Mouse (Mus musculus) liver, postnatal 0 days (tissue): ENCODE measurements around the gene Tll2. TPM values are rescaled to one million over a fixed set of nuclear protein-coding genes. Genes with fewer than 3 reads are reported as not detected.

Experiments
- ATAC-seq: fragments of 200-750 bp; cut with Nextera tagmentation; 2 replicates; pipeline ENCODE4 v1.8.0; 2017; ENCODE audit warnings: mild to moderate bottlenecking, moderate library complexity
- DNase-seq: peaks from one replicate; pipeline ENCODE4 v3.0.0-alpha.2; 2016
- H3K27ac ChIP-seq: fragments of 300-500 bp; sonication (generic); 2 replicates; pipeline ENCODE4 v1.5.1; 2014; ENCODE audit warnings: antibody characterized with exemption, moderate library complexity, mild to moderate bottlenecking, low read depth
- H3K27me3 ChIP-seq: fragments of 300-500 bp; sonication (generic); 2 replicates; pipeline ENCODE4 v1.6.1; 2014; ENCODE audit warnings: low read length, control low read depth, mixed read lengths; ENCODE audit not compliant: insufficient read depth
- H3K36me3 ChIP-seq: fragments of 300-500 bp; sonication (generic); replicated peaks from 2 replicates; pipeline ENCODE4 v1.6.1; 2014; ENCODE audit warnings: mild to moderate bottlenecking, control low read depth, low read length, moderate library complexity, mixed read lengths; ENCODE audit not compliant: insufficient read depth
- H3K4me1 ChIP-seq: fragments of 300-500 bp; sonication (generic); 2 replicates; pipeline ENCODE4 v1.6.1; 2014; ENCODE audit warnings: antibody characterized with exemption, mild to moderate bottlenecking, control low read depth; ENCODE audit not compliant: insufficient read depth
- H3K4me2 ChIP-seq: fragments of 300-500 bp; sonication (generic); 2 replicates; pipeline ENCODE4 v1.6.1; 2014; ENCODE audit warnings: low read depth, mild to moderate bottlenecking, low read length, moderate library complexity, mixed read lengths
- H3K4me3 ChIP-seq: fragments of 300-500 bp; sonication (generic); 2 replicates; pipeline ENCODE4 v1.5.1; 2014; ENCODE audit warnings: low read depth, low read length
- H3K9ac ChIP-seq: fragments of 300-500 bp; sonication (generic); replicated peaks from 2 replicates; pipeline ENCODE4 v1.6.1; 2014; ENCODE audit warnings: mild to moderate bottlenecking, moderate library complexity
- H3K9me3 ChIP-seq: fragments of 300-500 bp; sonication (generic); 2 replicates; pipeline ENCODE4 v1.6.1; 2016; ENCODE audit warnings: mild to moderate bottlenecking, control low read depth, low read length, mixed read lengths
- CTCF ChIP-seq: sonication (generic); IDR thresholded peaks from 2 replicates; pipeline ENCODE4 v1.5.1; 2016; ENCODE audit warnings: antibody characterized with exemption, low read depth
- EP300 ChIP-seq: IDR thresholded peaks from 2 replicates; pipeline ENCODE4 v1.6.1; 2016; ENCODE audit warnings: antibody characterized with exemption, low read depth, mild to moderate bottlenecking
- WGBS: fragments of 180-500 bp; shearing (Covaris S2); extraction: QIAGEN DNeasy Blood & Tissue Kit; methylation state at CpG from one replicate; pipeline ENCODE4 v1.1.7; 2014; ENCODE audit not compliant: insufficient replicate concordance; 5-methylcytosine and 5-hydroxymethylcytosine counted together
- polyA plus RNA-seq: library from polyadenylated mRNA; unstranded; fragments of >200 nt; fragmentation: Nextera tagmentation; extraction: Ambion mirVana; gene quantifications from 2 replicates; pipeline ENCODE4 v1.2.1, GENCODE M21; 2015

Gene Tll2
- polyA plus RNA-seq, 1 experiment from 2014 or later: not detected

GRCm38 (mm10) chr19:41087901-41088300 is 118.7 kb downstream of the Tll2 start:
- WGBS: 43% methylated on average over 4 of the region's 4 CpGs
- no peak overlapping the region for H3K27ac ChIP-seq
- DNase-seq: no peak
- ATAC-seq: no peak
- H3K4me1 ChIP-seq: no peaks in the 10 kb centered on the region
- H3K9ac ChIP-seq: no peak overlapping the region
- H3K36me3 ChIP-seq: no peaks in the 10 kb centered on the region
- no peak overlapping the region for H3K4me2 ChIP-seq
- TF ChIP-seq CTCF (no peak), EP300 (no peak)
- no peaks in the 10 kb centered on the region for H3K9me3 ChIP-seq
- H3K27me3 ChIP-seq: peaks cover 10% of the 10 kb centered on the region
- H3K4me3 ChIP-seq: no peak overlapping the region

GRCm38 (mm10) chr19:41086700-41087099 is 119.9 kb downstream of the Tll2 start:
- DNase-seq (peak; percentile 68), ATAC-seq (no peak)
- no peaks in the 10 kb centered on the region for H3K36me3 ChIP-seq
- peaks cover 10% of the 10 kb centered on the region for H3K27me3 ChIP-seq
- H3K27ac ChIP-seq: no peak overlapping the region
- H3K4me1 ChIP-seq: no peaks in the 10 kb centered on the region
- TF ChIP-seq CTCF (peak; percentile 84), EP300 (no peak)
- 3% methylated on average over 2 of the region's 2 CpGs for WGBS
- H3K9me3 ChIP-seq: no peaks in the 10 kb centered on the region
- no peak overlapping the region for H3K4me2 ChIP-seq
- H3K9ac ChIP-seq: no peak overlapping the region
- H3K4me3 ChIP-seq: no peak overlapping the region

- Histone ChIP-seq H3K4me1 (no peaks in the 10 kb centered on the region), H3K4me3 (no peak overlapping the region), H3K9ac (no peak overlapping the region), H3K36me3 (no peaks in the 10 kb centered on the region), H3K9me3 (no peaks in the 10 kb centered on the region), H3K27ac (no peak overlapping the region), H3K27me3 (peaks cover 10% of the 10 kb centered on the region), H3K4me2 (no peak overlapping the region)
- TF ChIP-seq EP300 (no peak), CTCF (no peak)
- WGBS: 68% methylated on average over 6 of the region's 6 CpGs
- ATAC-seq: no peak
- no peak for DNase-seq
Measured at GRCm38 (mm10) chr19:41086289-41086688, 120.3 kb downstream of the Tll2 start.

GRCm38 (mm10) chr19:41083646-41084045 is 123.0 kb downstream of the Tll2 start:
- Histone ChIP-seq H3K9ac (no peak overlapping the region), H3K27me3 (peaks cover 4% of the 10 kb centered on the region), H3K36me3 (no peaks in the 10 kb centered on the region), H3K27ac (no peak overlapping the region), H3K4me2 (no peak overlapping the region), H3K4me1 (no peaks in the 10 kb centered on the region), H3K4me3 (no peak overlapping the region), H3K9me3 (no peaks in the 10 kb centered on the region)
- ATAC-seq (no peak), DNase-seq (no peak)
- 66% methylated on average over 14 of the region's 14 CpGs for WGBS
- TF ChIP-seq EP300: no peak
- no peak for TF ChIP-seq CTCF

- H3K4me3 ChIP-seq: no peak overlapping the region
- TF ChIP-seq CTCF (no peak), EP300 (no peak)
- no peak overlapping the region for H3K9ac ChIP-seq
- no peaks in the 10 kb centered on the region for H3K4me1 ChIP-seq
- H3K4me2 ChIP-seq: no peak overlapping the region
- H3K9me3 ChIP-seq: no peaks in the 10 kb centered on the region
- ATAC-seq: no peak
- no peaks in the 10 kb centered on the region for H3K36me3 ChIP-seq
- no peaks in the 10 kb centered on the region for H3K27me3 ChIP-seq
- 87% methylated on average over 3 of the region's 3 CpGs for WGBS
- no peak for DNase-seq
- no peak overlapping the region for H3K27ac ChIP-seq
Measured at GRCm38 (mm10) chr19:41081589-41081988, 125.0 kb downstream of the Tll2 start.

GRCm38 (mm10) chr19:41076906-41077305 is 129.7 kb downstream of the Tll2 start, which contains the start of gene Opalin:
TSS of gene Opalin (minus strand) at chr19:41077113.
- no peaks in the 10 kb centered on the region for H3K36me3 ChIP-seq

More at GRCm38 (mm10) chr19:41076906-41077305, 129.7 kb downstream of the Tll2 start, which contains the start of gene Opalin:
- no peak for TF ChIP-seq CTCF
- TF ChIP-seq EP300: no peak
- WGBS: 82% methylated on average over 3 of the region's 3 CpGs
- Histone ChIP-seq H3K4me1 (no peaks in the 10 kb centered on the region), H3K27ac (no peak within 1 kb of the TSS), H3K27me3 (no peaks in the 10 kb centered on the region), H3K9me3 (no peaks in the 10 kb centered on the region), H3K4me3 (no peak within 1 kb of the TSS), H3K4me2 (no peak within 1 kb of the TSS), H3K9ac (no peak within 1 kb of the TSS)
- DNase-seq (no peak), ATAC-seq (no peak)
